Mouse (Mus musculus): ENCODE data around the gene Zfp652. TPM values are rescaled to one million over a fixed set of nuclear protein-coding genes. Genes with fewer than 3 reads are reported as not detected.

Zfp652 gene
- polyA plus RNA-seq (2015; fragmentation: Illumina TruSeq; extraction: RNeasy Lipid Tissue Mini Kit (QIAGEN cat#74804); ENCODE audit: insufficient read depth, low replicate concordance), result 36.2 TPM

DNA sequence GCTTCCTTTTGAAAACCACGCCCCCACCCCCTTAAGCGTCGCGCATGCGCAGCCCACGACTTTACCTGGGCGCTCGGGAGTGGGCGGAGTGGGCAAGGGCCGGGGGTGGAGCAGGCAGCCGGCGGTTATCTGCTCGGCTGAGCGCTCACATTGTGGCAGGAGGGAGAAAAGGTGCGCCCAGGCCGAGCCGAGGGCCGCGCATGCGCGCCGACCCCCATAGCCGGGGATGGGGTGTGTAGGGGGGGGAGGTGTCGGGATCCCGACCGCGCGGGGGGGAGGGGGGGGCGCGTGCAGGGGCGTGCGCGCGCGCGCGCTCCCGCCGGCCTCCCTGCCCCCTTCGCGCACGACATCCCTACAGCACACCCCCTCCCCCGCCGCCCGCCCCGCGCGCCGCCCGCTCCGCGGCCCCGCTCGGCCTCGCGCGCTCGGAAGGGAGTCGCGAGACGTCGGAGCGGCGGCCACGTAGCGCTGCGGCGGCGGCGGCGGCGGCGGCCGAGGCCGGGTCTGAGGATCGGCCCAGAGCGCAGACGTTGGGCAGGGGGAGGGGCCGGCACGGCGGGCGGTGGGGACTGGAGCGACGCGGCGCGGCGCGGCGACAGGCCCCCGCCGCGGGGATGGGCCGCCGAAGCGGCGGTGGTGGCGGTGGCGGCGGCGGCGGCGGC is at the start of gene Zfp652:
Gene Zfp652, plus strand, starts transcription at position 111 of the 662 bp plus-strand sequence.

GRCm38 (mm10) chr11:95666529-95667149 is 45.8 kb upstream of the Zfp652 start, which contains the start of gene Phb:
Gene Phb (plus strand): TSS chr11:95666957.

GRCm38 (mm10) chr11:95723287-95723686 is 10.8 kb downstream of the Zfp652 start, which contains the start of gene B130006D01Rik:
Gene B130006D01Rik (plus strand): TSS chr11:95723587.

GRCm38 (mm10) chr11:95824071-95824876 is 111.8 kb downstream of the Zfp652 start, which contains the start of gene Phospho1:
Gene Phospho1 (plus strand): TSS chr11:95824499.

DNA sequence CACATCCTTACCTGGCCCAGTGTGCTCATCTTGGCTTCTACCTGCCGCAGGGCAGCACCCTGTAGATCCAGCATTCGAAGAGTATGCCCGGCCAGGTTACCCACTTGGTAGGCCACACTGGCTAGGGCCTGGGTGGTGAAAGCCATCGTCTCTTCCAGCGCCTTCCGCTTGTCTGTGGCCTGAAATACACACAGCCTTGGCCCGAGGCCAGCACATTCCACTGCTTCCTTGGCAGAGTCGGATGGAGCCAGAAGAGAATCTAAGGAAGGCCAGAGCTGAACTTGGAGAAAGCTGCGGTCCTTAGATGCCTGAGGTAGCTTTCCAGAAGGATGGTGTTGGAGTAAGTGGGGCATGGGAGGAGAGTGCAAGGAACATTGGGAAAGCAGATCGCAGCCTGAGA is 124.6 kb downstream of the Zfp652 start, which contains the start of gene Gngt2:
Gene Gngt2, plus strand, starts transcription at position 158 of the 400 bp plus-strand sequence.

DNA sequence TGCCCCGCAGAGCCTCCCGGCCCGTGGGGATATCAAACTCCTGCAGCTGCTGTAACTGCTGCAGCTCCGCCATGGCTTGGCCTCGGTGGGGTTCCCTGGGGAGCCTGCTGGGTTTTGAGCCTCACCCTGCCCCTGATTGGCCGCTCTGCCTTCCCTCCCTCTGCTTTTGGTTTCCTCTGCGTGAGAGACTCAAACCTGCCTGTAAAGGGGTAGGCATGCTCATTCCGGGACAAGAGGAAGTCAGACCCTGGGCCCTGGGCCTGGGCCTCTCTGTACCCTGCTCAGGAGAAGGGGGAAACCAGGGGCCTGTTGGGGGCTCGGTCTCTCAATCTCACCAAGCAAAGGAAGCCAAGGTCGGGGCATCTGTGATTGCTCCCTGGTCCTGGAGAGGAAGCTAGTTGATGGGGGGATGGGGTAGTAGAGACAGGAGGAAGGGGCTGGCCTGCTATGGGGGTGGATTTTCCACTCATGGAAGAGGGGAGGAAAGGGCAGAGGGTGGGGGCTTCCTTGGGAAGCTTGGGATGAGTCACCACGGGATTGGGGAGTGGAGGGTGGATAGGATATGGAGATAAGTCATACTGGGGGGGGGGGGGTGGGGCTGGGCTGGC is 129.7 kb downstream of the Zfp652 start, which contains the start of gene Abi3:
Gene Abi3, minus strand, starts transcription at position 403 of the 608 bp plus-strand sequence.

Other genes starting within 250 kb of the Zfp652 start
- 0.18 TPM for gene Nxph3, start 198.1 kb upstream of the Zfp652 start, polyA plus RNA-seq (2015; fragmentation: Illumina TruSeq; extraction: RNeasy Lipid Tissue Mini Kit (QIAGEN cat#74804); ENCODE audit: insufficient read depth, low replicate concordance)
- 1.8 TPM for gene Ngfr, start 124.9 kb upstream of the Zfp652 start, polyA plus RNA-seq (2015; fragmentation: Illumina TruSeq; extraction: RNeasy Lipid Tissue Mini Kit (QIAGEN cat#74804); ENCODE audit: insufficient read depth, low replicate concordance)
- 149 TPM for gene Phb, start 45.7 kb upstream of the Zfp652 start, polyA plus RNA-seq (2015; fragmentation: Illumina TruSeq; extraction: RNeasy Lipid Tissue Mini Kit (QIAGEN cat#74804); ENCODE audit: insufficient read depth, low replicate concordance)
- 0.40 TPM for gene B130006D01Rik, start 10.9 kb downstream of the Zfp652 start, polyA plus RNA-seq (2015; fragmentation: Illumina TruSeq; extraction: RNeasy Lipid Tissue Mini Kit (QIAGEN cat#74804); ENCODE audit: insufficient read depth, low replicate concordance)
- gene Phospho1, start 111.8 kb downstream of the Zfp652 start, polyA plus RNA-seq (2015; fragmentation: Illumina TruSeq; extraction: RNeasy Lipid Tissue Mini Kit (QIAGEN cat#74804); ENCODE audit: insufficient read depth, low replicate concordance), result 4.2 TPM
- 219 TPM for gene Gngt2, start 124.5 kb downstream of the Zfp652 start, polyA plus RNA-seq (2015; fragmentation: Illumina TruSeq; extraction: RNeasy Lipid Tissue Mini Kit (QIAGEN cat#74804); ENCODE audit: insufficient read depth, low replicate concordance)
- gene Abi3, start 129.8 kb downstream of the Zfp652 start, polyA plus RNA-seq (2015; fragmentation: Illumina TruSeq; extraction: RNeasy Lipid Tissue Mini Kit (QIAGEN cat#74804); ENCODE audit: insufficient read depth, low replicate concordance), result 23.2 TPM
- gene B4galnt2, start 202.2 kb downstream of the Zfp652 start, polyA plus RNA-seq (2015; fragmentation: Illumina TruSeq; extraction: RNeasy Lipid Tissue Mini Kit (QIAGEN cat#74804); ENCODE audit: insufficient read depth, low replicate concordance), result 0.62 TPM